Mouse (Mus musculus) heart, postnatal 25 days (tissue): ENCODE measurements around the gene Wnt6. TPM values are rescaled to one million over a fixed set of nuclear protein-coding genes. Genes with fewer than 3 reads are reported as not detected.
"Not testable (repeated sequence)": the region's sequence is repeated elsewhere in the genome, so short reads cannot be mapped to it uniquely, and the experiment has no call there.

Experiments used
- DNase-seq: peaks from one replicate; pipeline ENCODE4 v3.0.0; 2022; ENCODE audit warnings: low spot score
- intact Hi-C: fragments of 180-260 bp; cut with DNase I; formaldehyde crosslinking; loops from one replicate; pipeline ENCODE4 v1.15.1; 2025
- total RNA-seq, 2 experiments: library from RNA; stranded (reverse); gene quantifications; 2 replicates each; pipeline ENCODE4 v1.2.3; 2021

Wnt6 gene
- total RNA-seq, 2 experiments from 2014 or later = 0.20 TPM; not detected in 1

- intact Hi-C loops = no loop called here
- DNase-seq = no peak
Measured at GRCm38 (mm10) chr1:74802795-74803656, 31.3 kb downstream of the Wnt6 start.

GRCm38 (mm10) chr1:74804211-74804870 is 32.6 kb downstream of the Wnt6 start:
- intact Hi-C loops = no loop called here
- no peak for DNase-seq

GRCm38 (mm10) chr1:74805340-74805835 is 33.7 kb downstream of the Wnt6 start:
- DNase-seq = no peak

DNA sequence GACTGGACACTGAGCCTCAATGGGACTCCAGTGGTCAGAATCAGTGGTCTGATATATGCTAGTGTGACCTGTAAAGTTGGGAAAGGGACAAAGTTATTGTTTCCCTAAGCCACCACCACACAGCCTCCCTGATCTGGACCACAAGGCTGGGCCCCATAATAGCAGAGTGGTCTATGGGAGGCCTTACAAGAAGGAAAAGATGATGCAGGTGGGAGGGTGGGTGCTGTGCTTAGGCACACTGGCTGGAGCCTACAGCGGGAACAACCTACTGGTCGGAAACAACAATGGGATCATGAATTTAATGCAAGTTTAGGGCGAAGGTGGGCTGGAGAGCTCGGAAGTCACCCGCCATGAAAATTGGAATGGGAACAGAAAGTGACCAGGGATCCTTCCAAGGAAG is 34.2 kb downstream of the Wnt6 start:
- DNase-seq = no peak
- intact Hi-C loops = no loop called here

More at GRCm38 (mm10) chr1:74805340-74805835, 33.7 kb downstream of the Wnt6 start:
- intact Hi-C loops = no loop called here

- intact Hi-C loops = no loop called here
- DNase-seq = no peak
Measured at GRCm38 (mm10) chr1:74806360-74807311, 34.9 kb downstream of the Wnt6 start.

DNA sequence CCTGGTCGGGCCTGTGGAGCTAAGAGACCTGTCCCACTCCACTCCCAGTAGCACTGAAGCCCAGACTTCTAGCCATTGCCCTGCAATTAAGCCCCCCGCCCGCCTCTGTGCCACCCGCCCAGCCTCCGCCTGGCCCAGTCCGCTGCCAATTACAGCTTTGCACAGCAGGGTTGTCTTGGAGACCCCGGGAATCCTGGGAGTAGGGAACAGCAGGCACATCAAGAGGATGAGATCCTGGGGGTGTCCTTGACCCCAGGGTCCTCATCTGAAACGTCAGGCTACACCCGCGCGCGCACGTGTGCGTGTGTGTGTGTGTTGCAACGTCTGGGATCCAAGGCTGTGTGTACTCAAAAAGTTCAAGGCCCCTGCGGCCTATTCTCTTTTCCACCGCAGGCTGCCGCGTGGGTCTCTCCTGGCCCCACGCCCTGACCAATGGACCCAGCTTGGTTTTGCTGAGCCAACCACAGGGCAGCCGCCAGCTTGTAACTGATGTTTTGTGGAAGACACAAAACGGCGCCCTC is 35.9 kb downstream of the Wnt6 start:
- intact Hi-C loops = loop anchor here (1.0 kb wide), 1 partner anchor 19 kb away; no protein-coding TSS in a partner anchor
- no peak for DNase-seq

- DNase-seq = peak; percentile 73
- intact Hi-C loops = loop anchor here (1.0 kb wide), 1 partner anchor 20 kb away; no protein-coding TSS in a partner anchor
Measured at GRCm38 (mm10) chr1:74808078-74808477, 36.4 kb downstream of the Wnt6 start.

DNA sequence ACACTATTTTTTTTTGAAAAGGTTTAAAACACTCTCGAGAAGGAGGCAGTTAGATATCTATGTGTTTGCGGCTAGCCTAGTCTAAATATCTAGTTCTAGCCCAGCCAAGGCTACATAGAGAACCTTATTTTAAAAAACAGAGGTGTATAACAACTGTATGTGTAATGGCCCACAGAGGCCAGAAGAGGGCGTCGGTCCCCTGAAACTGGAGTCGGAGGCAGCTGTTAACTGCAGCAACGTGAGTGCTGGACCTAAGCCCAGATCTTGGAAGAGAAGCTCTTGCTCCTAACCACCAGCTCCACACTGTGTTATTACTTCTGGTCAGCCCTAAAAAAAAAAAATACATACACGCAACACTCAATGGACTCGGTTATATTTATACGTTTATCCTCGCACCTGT is 37.3 kb downstream of the Wnt6 start:
- intact Hi-C loops = no loop called here
- no peak for DNase-seq

DNA sequence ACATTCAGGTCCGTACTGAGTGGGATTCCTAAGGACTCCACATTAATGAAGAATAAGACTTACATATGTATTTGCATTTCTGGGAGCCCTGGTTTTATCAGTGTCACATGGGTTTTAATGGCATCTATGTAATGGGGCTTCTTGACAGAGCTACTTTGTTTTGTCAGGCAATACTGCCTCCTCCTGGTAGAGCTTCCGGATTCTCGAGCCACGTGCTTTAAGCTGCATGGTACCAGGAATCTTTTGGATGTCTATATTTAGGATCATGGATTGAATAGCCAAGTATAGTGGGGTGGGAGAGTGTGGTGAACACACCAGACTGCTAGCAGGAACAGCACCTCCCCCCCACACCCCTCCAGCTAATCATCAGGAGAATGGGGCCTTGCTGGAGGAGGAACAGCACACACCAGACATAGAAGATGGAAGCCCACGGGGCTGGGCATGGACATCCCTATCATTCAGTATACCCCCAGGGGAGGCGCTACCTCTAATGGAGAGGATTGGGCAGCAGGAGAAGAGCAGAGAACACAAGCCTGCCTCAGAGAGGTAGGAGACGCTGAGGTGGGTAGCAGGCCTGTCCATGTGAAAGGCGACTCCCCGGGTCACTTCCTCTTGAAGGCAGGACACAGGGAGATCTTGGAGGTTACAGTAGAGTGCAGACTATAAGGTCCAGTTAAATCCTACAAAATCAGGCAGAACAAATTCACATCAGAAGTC is 43.4 kb downstream of the Wnt6 start:
- intact Hi-C loops = no loop called here

GRCm38 (mm10) chr1:74815965-74816364 is 44.3 kb downstream of the Wnt6 start:
- intact Hi-C loops, DNase-seq: not testable (repeated sequence)

More for the DNA sequence above, 43.4 kb downstream of the Wnt6 start:
- no peak for DNase-seq

- DNase-seq = peak; percentile 84
- intact Hi-C loops = no loop called here
Measured at GRCm38 (mm10) chr1:74816612-74817199, 45.0 kb downstream of the Wnt6 start.

DNA sequence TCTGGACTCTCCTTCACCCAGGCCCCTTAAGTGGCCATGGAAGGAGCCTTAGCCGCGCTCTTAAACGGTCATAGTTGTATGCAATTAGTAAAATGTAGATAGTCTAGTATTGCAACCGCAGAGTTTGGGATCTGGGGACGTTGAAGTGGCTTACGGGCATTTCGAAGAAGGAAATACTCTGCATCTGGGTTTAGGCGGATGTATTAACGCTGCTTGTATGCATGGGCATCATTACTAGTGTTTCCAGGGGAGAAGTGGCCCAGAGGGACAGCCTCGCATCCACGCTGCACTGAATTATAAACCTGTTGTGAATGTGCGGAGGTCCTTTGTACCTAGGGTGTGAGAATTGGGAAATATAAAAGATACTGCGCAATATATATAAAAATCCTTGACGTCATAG is 45.5 kb downstream of the Wnt6 start:
- DNase-seq = no peak
- intact Hi-C loops = no loop called here

- intact Hi-C loops = no loop called here
- DNase-seq = no peak
Measured at GRCm38 (mm10) chr1:74818509-74818908, 46.8 kb downstream of the Wnt6 start.

- intact Hi-C loops, DNase-seq: not testable (repeated sequence)
Measured at GRCm38 (mm10) chr1:74823598-74823997, 51.9 kb downstream of the Wnt6 start.

DNA sequence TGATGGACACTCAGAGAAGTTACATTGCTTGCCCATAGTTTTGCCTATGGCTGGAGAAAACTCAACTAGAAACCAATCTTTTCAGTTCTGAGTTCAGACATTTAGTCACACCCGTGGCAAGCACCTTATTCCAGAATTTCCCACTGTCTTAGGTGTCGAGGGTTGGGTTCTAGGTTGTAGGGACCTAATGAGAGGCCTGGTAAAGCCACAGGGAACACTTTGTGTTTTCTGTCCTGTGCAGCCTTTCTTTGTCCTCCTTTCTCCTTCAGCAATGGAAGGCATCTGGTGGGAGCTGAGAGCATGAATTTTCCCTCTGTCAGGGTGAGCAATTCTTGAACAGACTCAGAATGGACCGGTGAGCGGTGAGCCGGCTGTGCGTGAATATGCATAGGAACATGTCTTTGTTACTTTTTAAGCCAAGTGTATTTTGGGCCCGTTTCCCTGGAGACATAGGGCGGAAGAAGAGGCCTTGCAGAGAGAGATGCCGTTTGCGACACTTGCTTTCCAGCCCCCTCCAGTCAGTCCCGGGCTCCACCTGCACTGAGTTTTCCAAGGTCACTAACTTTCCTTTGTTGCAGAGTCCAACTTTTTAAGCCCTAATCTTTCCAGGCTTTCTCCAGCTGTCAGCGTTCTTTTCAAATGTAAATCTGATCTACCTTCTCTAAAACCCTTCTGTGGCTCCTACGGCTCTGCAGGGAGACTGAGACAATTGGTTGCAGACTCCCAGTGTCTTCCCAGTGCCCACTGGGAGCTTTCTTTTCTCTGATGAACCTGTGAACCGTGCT is 53.0 kb downstream of the Wnt6 start:
- intact Hi-C loops = no loop called here
- DNase-seq = no peak

DNA sequence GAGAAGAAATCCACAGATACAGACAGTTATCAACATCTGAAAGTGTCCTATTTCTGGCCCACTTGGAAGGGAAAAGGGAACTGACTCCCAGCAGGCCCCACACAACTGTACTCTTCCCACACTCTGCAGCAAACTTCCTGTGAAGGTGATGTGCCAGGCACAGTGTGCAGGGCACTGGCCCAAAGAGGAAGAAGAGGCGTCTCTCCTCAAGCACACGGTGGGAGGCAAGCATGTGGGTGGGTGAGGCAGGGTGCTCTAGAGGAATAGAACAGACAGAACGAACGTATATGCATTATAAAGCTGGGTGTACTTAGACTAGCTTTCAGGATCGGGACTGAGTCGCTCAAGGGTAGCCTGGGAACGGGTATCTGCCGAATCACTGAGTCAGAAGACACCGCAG is 58.4 kb downstream of the Wnt6 start:
- no peak for DNase-seq
- intact Hi-C loops = no loop called here

DNA sequence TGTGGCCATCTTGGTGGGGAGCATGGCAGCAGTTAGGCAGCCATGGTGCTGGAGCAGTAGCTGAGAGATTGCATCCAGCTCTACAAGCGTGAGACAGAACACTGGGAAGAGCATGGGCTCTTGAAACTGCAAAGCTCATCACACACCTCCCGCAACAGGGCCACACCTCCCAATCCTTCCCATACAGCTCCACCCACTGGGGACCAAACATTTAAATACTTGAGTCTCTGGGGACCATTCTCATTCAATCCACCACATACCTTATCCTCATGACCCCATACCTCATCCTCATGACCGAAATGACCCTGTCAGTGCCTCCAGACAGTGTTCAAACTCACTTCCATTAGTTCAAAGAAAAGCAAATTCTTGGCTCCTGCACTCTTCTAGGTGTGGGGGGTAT is 61.6 kb downstream of the Wnt6 start:
- no peak for DNase-seq
- intact Hi-C loops = no loop called here
